Mouse (Mus musculus) neural tube, embryonic 11.5 days (tissue): ENCODE data around the gene Vsx1. TPM values are rescaled to one million over a fixed set of nuclear protein-coding genes. Genes with fewer than 3 reads are reported as not detected.

Source experiments
- ATAC-seq: fragments of 200-750 bp; cut with Nextera tagmentation; 2 replicates; pipeline ENCODE4 v1.8.0; 2017; ENCODE audit warnings: moderate number of reproducible peaks, mild to moderate bottlenecking, moderate TSS enrichment, moderate library complexity; ENCODE audit not compliant: insufficient read depth, low FRiP score, low TSS enrichment
- DNase-seq: peaks from one replicate; pipeline ENCODE4 v3.0.0-alpha.2; 2015; ENCODE audit warnings: low spot score
- H3K27ac ChIP-seq: fragments of 300-500 bp; sonication (generic); 2 replicates; pipeline ENCODE4 v1.5.1; 2014; ENCODE audit warnings: low read depth, mild to moderate bottlenecking, low read length
- H3K27me3 ChIP-seq: fragments of 300-500 bp; sonication (generic); 2 replicates; pipeline ENCODE4 v1.6.1; 2014; ENCODE audit warnings: mild to moderate bottlenecking, low read length, mixed read lengths; ENCODE audit not compliant: control insufficient read depth, insufficient read depth
- H3K36me3 ChIP-seq: fragments of 300-500 bp; sonication (generic); 2 replicates; pipeline ENCODE4 v1.6.1; 2014; ENCODE audit warnings: mild to moderate bottlenecking, low read length, moderate library complexity, mixed read lengths; ENCODE audit not compliant: control insufficient read depth, insufficient read depth
- H3K4me1 ChIP-seq: fragments of 300-500 bp; sonication (generic); 2 replicates; pipeline ENCODE4 v1.6.1; 2014; ENCODE audit warnings: low read length, mixed read lengths; ENCODE audit not compliant: control insufficient read depth, insufficient read depth
- H3K4me2 ChIP-seq: fragments of 300-500 bp; sonication (generic); 2 replicates; pipeline ENCODE4 v1.6.1; 2014; ENCODE audit warnings: low read depth, mild to moderate bottlenecking, moderate library complexity
- H3K4me3 ChIP-seq: fragments of 300-500 bp; sonication (generic); 2 replicates; pipeline ENCODE4 v1.5.1; 2014; ENCODE audit warnings: low read depth, low read length
- H3K9ac ChIP-seq: fragments of 300-500 bp; sonication (generic); 2 replicates; pipeline ENCODE4 v1.6.1; 2014; ENCODE audit warnings: mild to moderate bottlenecking, low read length
- H3K9me3 ChIP-seq: fragments of 300-500 bp; sonication (generic); 2 replicates; pipeline ENCODE4 v1.6.1; 2016; ENCODE audit warnings: low read length; ENCODE audit not compliant: control insufficient read depth
- WGBS: fragments of 180-500 bp; shearing (Covaris S2); extraction: QIAGEN DNeasy Blood & Tissue Kit; methylation state at CpG from one replicate; pipeline ENCODE4 v1.1.7; 2014; 5-methylcytosine and 5-hydroxymethylcytosine counted together
- polyA plus RNA-seq: library from polyadenylated mRNA; unstranded; fragments of >200 nt; fragmentation: Nextera tagmentation; extraction: Ambion mirVana; gene quantifications from 2 replicates; pipeline ENCODE4 v1.2.1, GENCODE M21; 2014

Gene Vsx1
- polyA plus RNA-seq, 1 experiment from 2014 or later, result 0.99 TPM

DNA sequence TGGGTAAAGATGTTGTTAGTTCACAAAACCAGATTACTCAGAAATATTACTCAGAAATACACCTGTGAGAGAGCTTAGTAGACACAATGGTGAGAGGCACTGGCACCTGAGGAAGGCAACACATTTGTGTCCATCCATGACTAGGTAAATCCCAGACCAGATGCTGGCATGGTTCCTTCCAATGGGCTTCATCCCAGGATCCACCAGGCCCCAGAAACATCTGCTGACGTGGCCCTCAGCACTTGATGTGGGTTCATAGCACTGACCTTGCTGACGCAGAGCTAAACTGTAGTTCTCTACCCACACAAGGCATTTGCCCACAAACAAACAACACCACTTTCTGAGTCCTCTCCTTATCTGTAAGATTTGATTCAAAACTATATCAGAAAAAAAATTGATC is 34.3 kb downstream of the Vsx1 start:
- no peak overlapping the region for H3K27ac ChIP-seq
- no peak for ATAC-seq
- no peak overlapping the region for H3K4me2 ChIP-seq
- peaks cover 15% of the 10 kb centered on the region for H3K4me1 ChIP-seq
- H3K36me3 ChIP-seq, result no peaks in the 10 kb centered on the region
- no peak overlapping the region for H3K4me3 ChIP-seq
- WGBS, result 91% methylated on average over 2 of the region's 2 CpGs
- DNase-seq, result no peak
- H3K9ac ChIP-seq, result no peak overlapping the region
- H3K9me3 ChIP-seq, result no peaks in the 10 kb centered on the region
- no peaks in the 10 kb centered on the region for H3K27me3 ChIP-seq

DNA sequence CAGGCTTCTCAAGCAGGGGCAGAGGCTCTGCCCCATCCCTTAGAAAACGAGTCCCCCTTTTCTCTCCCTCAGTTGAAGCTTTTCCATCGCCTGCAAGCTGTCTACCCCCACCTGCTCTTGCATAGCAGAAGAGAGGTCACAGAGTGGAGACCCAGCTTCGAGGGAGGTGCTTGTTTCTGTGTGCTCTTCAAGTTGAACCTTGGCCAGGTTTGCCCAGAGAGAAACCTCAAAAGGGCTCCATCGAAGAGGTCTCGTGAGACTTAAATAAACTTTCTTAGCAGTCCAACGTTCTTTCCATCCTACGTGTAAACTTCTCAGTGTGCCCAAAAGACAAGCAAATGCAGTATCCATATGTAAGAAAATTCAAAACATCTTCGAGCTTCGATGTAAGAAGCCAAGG is 37.8 kb downstream of the Vsx1 start:
- no peak overlapping the region for H3K9ac ChIP-seq
- no peak for DNase-seq
- no peaks in the 10 kb centered on the region for H3K36me3 ChIP-seq
- ATAC-seq, result no peak
- H3K4me3 ChIP-seq, result no peak overlapping the region
- peak overlapping the region; percentile 34; the same call in 1 of the 2 replicates for H3K27ac ChIP-seq
- H3K9me3 ChIP-seq, result no peaks in the 10 kb centered on the region
- H3K27me3 ChIP-seq, result no peaks in the 10 kb centered on the region
- no peak overlapping the region for H3K4me2 ChIP-seq
- WGBS, result 63% methylated on average over 9 of the region's 9 CpGs
- H3K4me1 ChIP-seq, result peaks cover 17% of the 10 kb centered on the region

DNA sequence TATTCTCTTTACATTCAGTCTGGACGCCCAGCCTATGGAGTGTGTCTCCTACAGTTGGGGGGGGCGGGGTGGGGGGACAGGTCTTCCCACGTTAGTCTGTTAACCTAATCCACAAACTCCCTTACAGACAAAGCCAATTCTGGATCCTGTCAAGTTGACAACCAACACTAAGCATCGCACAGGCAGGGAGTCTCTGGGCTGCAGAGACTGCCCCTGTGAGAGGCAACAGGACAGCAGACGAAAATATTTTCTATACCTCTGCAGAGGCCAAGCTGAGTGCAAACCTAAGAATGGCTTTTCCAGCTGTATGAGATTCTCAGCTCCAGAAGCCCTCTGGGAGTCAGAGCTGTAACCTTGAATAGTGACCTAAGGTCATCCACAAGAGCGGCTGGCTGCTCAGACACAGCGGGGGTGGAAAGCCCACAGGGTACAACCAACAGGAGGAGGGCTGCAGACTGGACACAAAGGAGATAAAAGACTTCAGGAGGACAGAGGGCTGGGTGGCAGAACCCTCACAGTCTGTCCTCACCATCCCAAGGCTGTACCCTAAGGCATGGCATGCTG is 38.6 kb downstream of the Vsx1 start:
- no peaks in the 10 kb centered on the region for H3K27me3 ChIP-seq
- no peaks in the 10 kb centered on the region for H3K36me3 ChIP-seq
- 0 out of 2 replicates have a peak, but pooled peaks have one; percentile 21 for ATAC-seq
- peak; percentile 38 for DNase-seq
- peak overlapping the region; percentile 10; the same call in 1 of the 2 replicates for H3K9ac ChIP-seq
- 17% methylated on average over 7 of the region's 7 CpGs for WGBS
- H3K9me3 ChIP-seq, result no peaks in the 10 kb centered on the region
- H3K4me1 ChIP-seq, result peaks cover 17% of the 10 kb centered on the region
- H3K4me2 ChIP-seq, result no peak overlapping the region
- no peak overlapping the region for H3K4me3 ChIP-seq
- H3K27ac ChIP-seq, result peak overlapping the region; percentile 34; the same call in 1 of the 2 replicates

DNA sequence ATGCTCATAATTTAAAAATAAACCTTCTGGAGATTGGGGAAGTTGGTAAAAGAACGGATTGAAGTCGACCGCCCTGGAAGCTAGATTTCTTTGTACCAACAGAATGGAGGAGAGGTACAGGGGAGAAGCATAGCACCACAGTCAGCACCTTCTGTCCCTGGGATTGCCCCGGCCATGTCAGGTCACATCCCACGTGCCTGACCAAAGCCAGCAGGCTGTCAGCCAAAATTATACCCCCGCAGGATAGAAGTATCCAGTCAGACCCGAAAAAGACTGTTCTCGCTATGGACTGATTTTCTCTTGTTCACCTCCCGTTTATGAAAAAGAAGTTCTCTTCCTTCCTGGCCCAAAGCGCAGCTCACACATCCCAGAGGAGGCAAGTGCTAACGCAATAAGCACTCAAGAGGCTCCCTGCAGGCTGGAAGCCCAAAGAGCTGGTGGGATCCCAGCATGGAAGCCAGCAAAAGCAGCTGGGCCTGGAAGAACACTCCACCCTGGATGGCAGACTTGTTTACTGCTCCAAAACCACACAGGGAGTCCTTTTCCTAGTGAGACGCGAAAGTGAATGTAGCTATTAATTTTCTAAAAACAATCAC is 40.8 kb downstream of the Vsx1 start:
- WGBS, result 64% methylated on average over 13 of the region's 13 CpGs
- DNase-seq, result no peak
- H3K4me3 ChIP-seq, result no peak overlapping the region
- ATAC-seq, result no peak
- no peaks in the 10 kb centered on the region for H3K36me3 ChIP-seq
- no peak overlapping the region for H3K4me2 ChIP-seq
- no peaks in the 10 kb centered on the region for H3K27me3 ChIP-seq
- H3K9me3 ChIP-seq, result no peaks in the 10 kb centered on the region
- no peak overlapping the region for H3K27ac ChIP-seq
- peaks cover 20% of the 10 kb centered on the region for H3K4me1 ChIP-seq
- H3K9ac ChIP-seq, result no peak overlapping the region

DNA sequence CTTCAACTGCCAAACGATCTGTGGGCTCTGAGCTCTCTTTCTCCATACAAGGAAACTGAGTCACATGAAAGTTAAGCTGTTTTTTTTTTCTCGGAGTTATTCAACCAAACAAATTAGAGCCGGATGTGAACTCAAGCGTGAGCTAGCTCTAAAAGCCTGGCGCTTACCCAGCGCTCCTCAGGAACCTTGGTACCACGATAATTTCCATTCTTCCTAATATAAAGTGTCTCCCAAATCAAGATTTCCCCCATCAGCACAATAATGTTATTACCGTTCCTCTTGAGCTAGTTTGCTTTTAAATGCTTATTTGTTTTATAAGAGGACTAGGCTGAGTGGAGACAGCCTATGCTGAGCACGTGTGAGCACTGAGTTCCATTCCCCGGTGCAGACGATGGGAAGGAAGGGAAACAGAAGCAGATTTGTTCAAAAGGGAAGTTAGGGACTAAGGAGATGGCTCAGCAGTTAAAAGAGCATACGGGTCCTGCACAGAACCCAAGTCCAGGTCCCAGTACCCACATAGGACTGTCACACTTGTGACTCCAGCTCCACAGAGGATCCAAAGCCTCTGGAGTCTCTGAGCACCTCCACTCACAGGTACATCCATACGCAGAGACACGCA is 41.4 kb downstream of the Vsx1 start:
- WGBS, result 85% methylated on average over 14 of the region's 14 CpGs
- H3K27me3 ChIP-seq, result no peaks in the 10 kb centered on the region
- no peak overlapping the region for H3K9ac ChIP-seq
- H3K36me3 ChIP-seq, result no peaks in the 10 kb centered on the region
- peak; percentile 8 for DNase-seq
- no peak overlapping the region for H3K4me2 ChIP-seq
- H3K4me3 ChIP-seq, result no peak overlapping the region
- no peak for ATAC-seq
- no peaks in the 10 kb centered on the region for H3K9me3 ChIP-seq
- no peak overlapping the region for H3K27ac ChIP-seq
- peaks cover 20% of the 10 kb centered on the region for H3K4me1 ChIP-seq

DNA sequence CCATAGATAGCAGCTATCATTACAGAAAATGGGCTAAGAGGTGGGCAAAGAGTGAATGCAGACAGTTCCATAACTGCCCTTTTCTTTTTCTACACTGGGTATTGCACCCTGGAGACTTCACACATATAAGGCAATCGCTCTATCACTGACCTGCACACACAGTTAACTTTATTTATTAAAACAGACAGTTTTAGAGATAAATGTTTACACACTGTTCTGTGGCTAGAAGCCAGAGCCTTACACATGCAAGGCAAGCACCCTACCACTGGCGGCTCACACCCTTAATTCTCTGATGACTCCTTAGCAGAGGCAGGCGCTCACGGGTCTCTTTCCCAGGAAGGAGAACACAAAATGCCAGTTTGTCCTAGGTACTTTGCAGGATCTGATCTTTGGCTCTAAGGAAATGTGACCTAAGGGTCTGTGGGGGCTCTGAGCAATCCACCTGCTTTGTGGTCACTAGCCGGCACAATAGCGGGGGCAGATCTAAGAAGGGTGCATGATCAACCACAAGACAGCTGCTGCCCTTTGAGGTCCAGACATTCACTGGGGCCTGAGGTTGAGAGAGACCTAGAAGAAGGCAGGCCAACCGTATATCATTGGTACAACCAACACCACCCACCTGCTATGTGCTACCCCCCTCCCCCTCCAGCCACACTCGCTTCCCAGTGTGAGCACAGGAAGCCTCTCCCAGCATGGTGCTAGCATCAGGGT is 42.6 kb downstream of the Vsx1 start:
- H3K9ac ChIP-seq, result no peak overlapping the region
- DNase-seq (no peak), ATAC-seq (no peak)
- no peaks in the 10 kb centered on the region for H3K9me3 ChIP-seq
- no peaks in the 10 kb centered on the region for H3K27me3 ChIP-seq
- H3K4me1 ChIP-seq, result peaks cover 20% of the 10 kb centered on the region
- no peaks in the 10 kb centered on the region for H3K36me3 ChIP-seq
- no peak overlapping the region for H3K4me2 ChIP-seq
- no peak overlapping the region for H3K4me3 ChIP-seq
- H3K27ac ChIP-seq, result no peak overlapping the region
- 80% methylated on average over 8 of the region's 8 CpGs for WGBS

DNA sequence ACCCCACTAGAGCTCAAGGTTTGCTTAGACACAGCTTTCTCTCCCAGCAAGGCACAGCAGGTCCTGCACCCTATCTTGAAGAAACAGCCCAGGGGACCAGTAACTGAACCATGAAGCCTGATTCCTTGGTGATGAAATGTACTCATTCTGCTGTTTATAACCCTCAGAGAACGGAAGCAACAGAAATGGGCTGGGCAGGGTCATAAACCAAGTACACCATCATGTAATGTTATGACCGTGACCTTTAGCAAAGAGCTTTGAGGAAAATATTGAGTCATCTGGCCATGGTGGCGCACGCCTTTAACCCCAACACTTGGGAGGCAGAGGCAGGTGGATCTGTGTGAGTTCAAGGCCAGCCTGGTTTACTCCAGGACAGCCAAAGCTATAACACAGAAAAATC is 43.9 kb downstream of the Vsx1 start:
- H3K4me1 ChIP-seq, result peaks cover 9% of the 10 kb centered on the region
- H3K27ac ChIP-seq, result peak overlapping the region; percentile 95
- no peak overlapping the region for H3K9ac ChIP-seq
- no peaks in the 10 kb centered on the region for H3K36me3 ChIP-seq
- no peaks in the 10 kb centered on the region for H3K9me3 ChIP-seq
- H3K27me3 ChIP-seq, result no peaks in the 10 kb centered on the region
- DNase-seq (no peak), ATAC-seq (no peak)
- WGBS, result 88% methylated on average over 4 of the region's 4 CpGs
- H3K4me2 ChIP-seq, result no peak overlapping the region
- H3K4me3 ChIP-seq, result no peak overlapping the region

DNA sequence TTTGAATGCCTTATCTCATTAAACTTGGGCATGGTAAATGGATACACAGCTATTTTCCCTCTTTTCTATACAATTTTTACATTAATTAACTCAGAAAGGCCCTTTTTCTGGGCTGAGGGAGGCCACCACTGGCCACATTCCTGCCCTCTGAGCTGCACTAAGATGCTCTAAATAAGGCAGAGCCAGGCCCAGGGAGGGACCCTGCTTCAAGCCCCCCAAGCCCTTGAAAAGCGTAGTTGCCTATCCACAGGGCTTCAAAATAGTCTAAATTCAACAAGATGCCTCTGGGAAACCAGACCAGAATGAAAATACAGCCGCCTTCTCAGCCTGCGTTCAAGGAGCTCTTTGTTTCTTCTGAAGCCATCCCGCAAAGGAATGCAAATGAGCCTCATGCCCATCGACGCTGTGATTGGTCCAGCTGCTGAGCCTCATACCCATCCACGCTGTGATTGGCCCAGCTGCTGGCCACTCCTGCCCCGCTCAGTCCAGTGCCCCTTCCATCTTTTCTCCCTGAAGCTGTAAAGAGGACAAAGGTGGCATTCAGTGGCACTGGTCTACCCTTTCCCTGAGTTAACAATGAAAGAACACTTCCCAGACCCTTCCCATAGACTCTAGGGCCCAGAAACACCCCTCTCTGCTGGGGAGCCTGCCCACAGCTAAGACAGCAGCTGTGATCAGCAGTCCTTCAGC is 45.3 kb downstream of the Vsx1 start:
- 49% methylated on average over 8 of the region's 8 CpGs for WGBS
- H3K4me3 ChIP-seq, result no peak overlapping the region
- H3K27ac ChIP-seq, result peak overlapping the region; percentile 95
- H3K9me3 ChIP-seq, result no peaks in the 10 kb centered on the region
- no peaks in the 10 kb centered on the region for H3K27me3 ChIP-seq
- H3K4me1 ChIP-seq, result peaks cover 3% of the 10 kb centered on the region; the same call in 1 of the 2 replicates
- H3K9ac ChIP-seq, result no peak overlapping the region
- ATAC-seq (peak; percentile 99), DNase-seq (peak; percentile 82)
- no peaks in the 10 kb centered on the region for H3K36me3 ChIP-seq
- H3K4me2 ChIP-seq, result no peak overlapping the region
